Mouse (Mus musculus) hindbrain, embryonic 13.5 days (tissue): ENCODE results near the gene Retsat. TPM values are rescaled to one million over a fixed set of nuclear protein-coding genes. Genes with fewer than 3 reads are reported as not detected.

Source experiments
- ATAC-seq: fragments of 200-750 bp; cut with Nextera tagmentation; 2 replicates; pipeline ENCODE4 v1.8.0; 2017; ENCODE audit warnings: moderate TSS enrichment; ENCODE audit not compliant: low FRiP score
- H3K27ac ChIP-seq: fragments of 300-500 bp; sonication (generic); 2 replicates; pipeline ENCODE4 v1.5.1; 2015; ENCODE audit warnings: inconsistent platforms, mild to moderate bottlenecking, moderate library complexity
- H3K27me3 ChIP-seq: fragments of 300-500 bp; sonication (generic); 2 replicates; pipeline ENCODE4 v1.6.1; 2015; ENCODE audit warnings: mild to moderate bottlenecking, inconsistent platforms
- H3K36me3 ChIP-seq: fragments of 300-500 bp; sonication (generic); 2 replicates; pipeline ENCODE4 v1.6.1; 2015; ENCODE audit warnings: mild to moderate bottlenecking, inconsistent platforms
- H3K4me1 ChIP-seq: fragments of 300-500 bp; sonication (generic); replicated peaks from 2 replicates; pipeline ENCODE4 v1.6.1; 2015; ENCODE audit warnings: inconsistent platforms
- H3K4me2 ChIP-seq: fragments of 300-500 bp; sonication (generic); 2 replicates; pipeline ENCODE4 v1.6.1; 2015; ENCODE audit warnings: inconsistent platforms, mild to moderate bottlenecking, moderate library complexity
- H3K4me3 ChIP-seq: fragments of 300-500 bp; sonication (generic); 2 replicates; pipeline ENCODE4 v1.5.1; 2015; ENCODE audit warnings: mild to moderate bottlenecking, inconsistent platforms
- H3K9ac ChIP-seq: fragments of 300-500 bp; sonication (generic); 2 replicates; pipeline ENCODE4 v1.6.1; 2015; ENCODE audit warnings: mild to moderate bottlenecking, inconsistent platforms
- H3K9me3 ChIP-seq: fragments of 300-500 bp; sonication (generic); 2 replicates; pipeline ENCODE4 v1.6.1; 2016; ENCODE audit warnings: inconsistent platforms
- WGBS: fragments of 180-500 bp; shearing (Covaris S2); methylation state at CpG from one replicate; pipeline ENCODE4 v1.1.7; 2015; 5-methylcytosine and 5-hydroxymethylcytosine counted together
- polyA plus RNA-seq: library from polyadenylated mRNA; unstranded; fragments of >200 nt; fragmentation: Nextera tagmentation; extraction: Ambion mirVana; gene quantifications from 2 replicates; pipeline ENCODE4 v1.2.1, GENCODE M21; 2015

The Retsat gene
- polyA plus RNA-seq, 1 experiment from 2014 or later: 4.8 TPM

DNA sequence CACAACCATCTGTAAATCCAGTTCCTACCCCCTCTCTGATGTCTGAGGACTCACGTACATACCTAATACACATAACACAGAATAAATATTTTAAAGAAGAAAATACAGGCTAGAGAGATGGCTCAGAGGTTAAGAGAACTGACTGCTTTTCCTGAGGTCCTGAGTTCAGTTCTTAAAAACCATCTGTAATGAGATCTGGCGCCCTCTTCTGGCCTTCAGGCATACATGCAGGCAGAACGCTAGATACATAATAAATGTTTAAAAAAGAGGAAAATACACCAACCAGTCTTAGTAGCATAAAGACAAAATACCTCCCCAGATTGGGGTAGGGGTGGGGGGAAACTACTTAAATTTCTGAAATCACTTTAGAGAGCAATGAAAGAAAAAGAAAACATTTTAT lies 59.7 kb downstream of the Retsat start:
- WGBS: 59% methylated on average over 3 of the region's 3 CpGs
- no peak overlapping the region for H3K4me3 ChIP-seq
- H3K4me1 ChIP-seq: peaks cover 22% of the 10 kb centered on the region
- no peak for ATAC-seq
- no peak overlapping the region for H3K9ac ChIP-seq
- no peak overlapping the region for H3K27ac ChIP-seq
- H3K27me3 ChIP-seq: no peaks in the 10 kb centered on the region
- H3K4me2 ChIP-seq: no peak overlapping the region
- H3K9me3 ChIP-seq: no peaks in the 10 kb centered on the region
- no peaks in the 10 kb centered on the region for H3K36me3 ChIP-seq

Other genes starting within 250 kb of the Retsat start
- gene Tmem150a, start 243.0 kb upstream of the Retsat start, polyA plus RNA-seq: 14.4 and 16.0 TPM in 2 replicates
- 141 and 147 TPM in 2 replicates for gene Rnf181, start 231.5 kb upstream of the Retsat start, polyA plus RNA-seq
- gene Vamp5, start 218.0 kb upstream of the Retsat start, polyA plus RNA-seq: 18.8 and 20.8 TPM in 2 replicates
- gene Vamp8, start 207.8 kb upstream of the Retsat start, polyA plus RNA-seq: 25.9 and 29.4 TPM in 2 replicates
- 15.3 and 19.4 TPM in 2 replicates for gene Ggcx, start 184.2 kb upstream of the Retsat start, polyA plus RNA-seq
- 388 and 410 TPM in 2 replicates for gene Mat2a, start 158.9 kb upstream of the Retsat start, polyA plus RNA-seq
- 0.41 and 1.0 TPM in 2 replicates for gene Sh2d6, start 76.8 kb upstream of the Retsat start, polyA plus RNA-seq
- gene Capg, start 54.1 kb upstream of the Retsat start, polyA plus RNA-seq: 9.2 and 10.2 TPM in 2 replicates
- 15.3 and 15.5 TPM in 2 replicates for gene Elmod3, start 62 bp upstream of the Retsat start, polyA plus RNA-seq
- gene Tgoln1, start 18.5 kb downstream of the Retsat start, polyA plus RNA-seq: 37.1 and 38.1 TPM in 2 replicates
- gene Tcf7l1, start 190.8 kb downstream of the Retsat start, polyA plus RNA-seq: 7.4 and 8.0 TPM in 2 replicates